Mouse (Mus musculus): ENCODE measurements at regions not wholly inside any gene's neighbourhood (a gene's known extent, or its start where the extent isn't known, plus 50 kb on each side); places are given as distances from the start of the nearest gene placed in this dataset.
"Not testable (repeated sequence)": the region's sequence is repeated elsewhere in the genome, so short reads cannot be mapped to it uniquely, and the experiment has no call there.

DNA sequence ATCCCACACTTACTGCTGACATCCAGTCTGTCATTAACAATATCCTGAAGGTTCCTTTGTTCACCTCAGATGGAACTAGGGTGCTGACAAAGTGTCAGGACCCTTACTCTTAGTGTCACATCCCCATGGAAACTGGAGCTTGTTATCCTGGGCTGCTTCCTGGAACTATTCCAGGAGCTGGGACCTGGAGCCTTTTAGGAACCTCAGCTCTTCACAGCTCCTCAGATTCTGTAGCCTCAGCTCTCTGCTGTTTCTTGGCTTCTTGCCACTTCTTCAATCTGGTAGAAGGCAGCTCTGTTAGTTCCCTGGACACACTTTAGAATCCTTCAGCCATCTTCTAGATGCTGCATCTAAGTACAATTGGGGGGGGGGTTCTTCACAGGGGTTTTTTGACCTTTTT, 157.3 kb upstream of the Slc13a1 start:
- Histone ChIP-seq H3K4me3 (ENCODE audit: insufficient read depth, low read length) (no peak overlapping the region), H3K27ac (ENCODE audit: insufficient read depth, low read length) (peak overlapping the region; percentile 77), H3K4me1 (ENCODE audit: control insufficient read depth, insufficient read depth, low read length) (peaks cover 5% of the 10 kb centered on the region; the same call in 1 of the 2 replicates)
- TF ChIP-seq POLR2A (IDR thresholded peaks at IDR 0.05; ENCODE audit: extremely low read depth, insufficient read depth, low read length) (no peak), CTCF (IDR thresholded peaks at IDR 0.05; ENCODE audit: extremely low read depth, insufficient read depth, low read length) (no peak)

DNA sequence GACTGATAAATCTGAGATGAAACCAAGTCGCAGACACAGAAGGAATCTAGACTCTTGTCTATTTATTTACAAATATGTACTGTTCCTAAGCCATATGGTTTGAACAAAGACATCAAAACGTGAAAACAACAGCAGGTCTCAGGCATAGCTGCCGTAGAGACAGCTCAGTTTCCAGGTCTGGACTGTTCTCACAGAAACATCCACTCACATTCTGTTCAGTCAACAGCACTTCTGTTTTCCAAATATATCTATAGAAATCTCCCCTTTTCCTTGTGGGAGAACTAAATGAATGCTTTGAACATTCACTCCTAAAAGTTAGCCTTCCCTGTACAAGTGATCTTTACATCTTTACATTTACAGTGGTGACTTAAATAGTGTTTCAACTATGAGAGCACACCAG, 156.8 kb upstream of the Slc13a1 start:
- peak overlapping the region; percentile 77 for H3K27ac ChIP-seq (ENCODE audit: insufficient read depth, low read length)
- H3K4me3 ChIP-seq (ENCODE audit: insufficient read depth, low read length) = no peak overlapping the region
- TF ChIP-seq CTCF (IDR thresholded peaks at IDR 0.05; ENCODE audit: extremely low read depth, insufficient read depth, low read length) = no peak
- TF ChIP-seq POLR2A (IDR thresholded peaks at IDR 0.05; ENCODE audit: extremely low read depth, insufficient read depth, low read length) = no peak
- peaks cover 5% of the 10 kb centered on the region; the same call in 1 of the 2 replicates for H3K4me1 ChIP-seq (ENCODE audit: control insufficient read depth, insufficient read depth, low read length)

DNA sequence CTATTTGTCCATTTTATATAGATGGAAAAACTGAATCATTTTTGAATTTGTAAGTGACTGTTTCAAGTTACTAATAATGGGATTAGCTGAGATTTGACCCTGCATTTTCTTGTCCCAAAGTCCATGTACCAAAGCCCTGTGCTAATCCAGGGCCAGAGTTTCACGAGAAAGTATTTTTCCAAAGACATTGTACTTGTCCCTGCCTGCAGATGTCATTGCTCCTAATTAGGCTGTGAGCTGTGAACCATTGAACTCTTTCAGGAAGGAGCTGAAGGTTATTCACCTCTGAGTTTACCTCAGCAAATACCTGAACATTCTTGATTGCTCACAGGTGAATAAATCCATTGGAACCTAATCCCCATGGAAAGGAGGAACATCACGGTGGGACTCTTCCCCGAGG, 154.5 kb upstream of the Slc13a1 start:
- TF ChIP-seq POLR2A (IDR thresholded peaks at IDR 0.05; ENCODE audit: extremely low read depth, insufficient read depth, low read length) (no peak), CTCF (IDR thresholded peaks at IDR 0.05; ENCODE audit: extremely low read depth, insufficient read depth, low read length) (no peak)
- Histone ChIP-seq H3K4me1 (ENCODE audit: control insufficient read depth, insufficient read depth, low read length) (peaks cover 5% of the 10 kb centered on the region; the same call in 1 of the 2 replicates), H3K4me3 (ENCODE audit: insufficient read depth, low read length) (no peak overlapping the region), H3K27ac (ENCODE audit: insufficient read depth, low read length) (no peak overlapping the region)

DNA sequence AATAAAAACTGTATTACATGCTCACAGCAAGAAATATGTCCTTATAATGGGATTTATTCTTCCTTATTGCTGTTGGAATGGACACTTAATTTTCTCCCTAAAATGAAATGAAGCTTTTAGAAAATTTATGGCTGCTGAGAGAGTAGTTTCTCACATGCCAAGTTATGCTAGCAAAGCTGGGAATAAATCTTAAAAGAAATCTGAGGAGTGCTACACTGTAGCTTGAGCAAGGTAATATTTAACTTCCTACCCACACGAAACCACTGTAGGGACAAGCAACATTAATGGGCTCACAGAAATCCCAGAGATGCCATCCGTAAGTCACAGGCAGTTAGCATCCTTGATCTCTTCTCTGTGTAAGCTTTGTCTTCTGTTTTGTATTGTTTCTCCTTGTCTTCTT, 151.0 kb upstream of the Slc13a1 start:
- no peak for TF ChIP-seq POLR2A (IDR thresholded peaks at IDR 0.05; ENCODE audit: extremely low read depth, insufficient read depth, low read length)
- Histone ChIP-seq H3K4me1 (ENCODE audit: control insufficient read depth, insufficient read depth, low read length) (no peaks in the 10 kb centered on the region), H3K4me3 (ENCODE audit: insufficient read depth, low read length) (no peak overlapping the region), H3K27ac (ENCODE audit: insufficient read depth, low read length) (no peak overlapping the region)

DNA sequence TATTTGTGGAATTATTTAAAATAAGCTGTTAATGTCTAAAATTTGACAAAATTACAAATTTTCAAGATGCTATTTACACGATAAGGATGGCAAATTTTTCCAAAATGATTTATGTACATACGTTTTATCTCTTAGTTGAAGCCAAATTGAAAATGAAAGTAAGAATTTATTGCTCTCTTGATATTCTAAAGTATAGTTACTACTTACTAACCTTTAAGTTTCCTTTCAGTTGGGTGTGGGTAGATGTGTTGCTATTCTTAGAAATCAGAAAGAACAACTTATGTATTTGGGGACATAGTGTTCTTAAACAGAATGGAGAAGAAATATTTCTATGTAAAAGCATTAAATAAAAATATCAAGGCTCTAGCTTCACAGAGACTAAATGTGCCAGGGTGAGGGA, 142.8 kb upstream of the Slc13a1 start:
- Histone ChIP-seq H3K27ac (ENCODE audit: insufficient read depth, low read length) (no peak overlapping the region), H3K4me1 (ENCODE audit: control insufficient read depth, insufficient read depth, low read length) (no peaks in the 10 kb centered on the region), H3K4me3 (ENCODE audit: insufficient read depth, low read length) (no peak overlapping the region)
- TF ChIP-seq CTCF (IDR thresholded peaks at IDR 0.05; ENCODE audit: extremely low read depth, insufficient read depth, low read length) (no peak), POLR2A (IDR thresholded peaks at IDR 0.05; ENCODE audit: extremely low read depth, insufficient read depth, low read length) (no peak)

DNA sequence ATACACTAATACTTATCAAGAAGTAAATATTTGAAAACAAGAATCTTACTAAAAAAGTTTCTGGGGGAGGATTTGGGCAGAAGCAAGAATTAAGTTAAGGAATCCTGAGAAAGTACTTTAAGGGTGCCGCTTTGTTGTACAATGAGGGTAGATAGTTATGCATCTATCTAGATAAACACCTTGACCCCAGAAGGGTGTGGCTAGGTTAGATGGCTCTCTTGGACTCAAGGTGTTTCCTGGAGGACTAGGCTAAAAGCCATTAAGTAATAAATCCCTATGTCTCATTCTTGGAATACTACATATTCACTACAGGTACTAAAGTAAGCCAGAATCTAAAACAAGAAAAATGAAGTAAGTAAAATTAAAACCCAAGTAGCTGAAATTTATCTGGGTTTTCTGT, 141.9 kb upstream of the Slc13a1 start:
- no peaks in the 10 kb centered on the region for H3K4me1 ChIP-seq (ENCODE audit: control insufficient read depth, insufficient read depth, low read length)
- H3K27ac ChIP-seq (ENCODE audit: insufficient read depth, low read length) = no peak overlapping the region
- H3K4me3 ChIP-seq (ENCODE audit: insufficient read depth, low read length) = no peak overlapping the region
- no peak for TF ChIP-seq CTCF (IDR thresholded peaks at IDR 0.05; ENCODE audit: extremely low read depth, insufficient read depth, low read length)

DNA sequence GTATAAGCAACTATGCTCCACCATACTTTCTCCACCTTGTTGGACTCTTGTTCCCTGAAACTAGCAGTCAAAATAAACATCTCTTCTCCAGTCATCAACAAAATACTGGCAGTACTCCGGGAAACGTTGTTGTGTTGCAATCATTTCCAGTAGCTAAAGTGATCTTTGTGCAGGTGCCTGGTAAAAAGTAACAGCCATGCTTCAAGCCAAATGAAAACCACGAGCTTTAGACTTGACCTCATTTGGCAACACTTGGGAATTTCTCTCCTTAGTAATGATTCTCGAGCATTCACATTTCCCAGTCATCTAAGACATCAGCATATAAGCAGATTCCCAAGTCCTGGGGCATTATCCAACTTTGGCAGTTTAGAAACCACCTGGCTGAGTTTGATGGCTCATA, 133.8 kb upstream of the Slc13a1 start:
- H3K4me3 ChIP-seq (ENCODE audit: insufficient read depth, low read length) = no peak overlapping the region
- H3K4me1 ChIP-seq (ENCODE audit: control insufficient read depth, insufficient read depth, low read length) = no peaks in the 10 kb centered on the region
- no peak for TF ChIP-seq POLR2A (IDR thresholded peaks at IDR 0.05; ENCODE audit: extremely low read depth, insufficient read depth, low read length)
- TF ChIP-seq CTCF (IDR thresholded peaks at IDR 0.05; ENCODE audit: extremely low read depth, insufficient read depth, low read length) = no peak
- no peak overlapping the region for H3K27ac ChIP-seq (ENCODE audit: insufficient read depth, low read length)

DNA sequence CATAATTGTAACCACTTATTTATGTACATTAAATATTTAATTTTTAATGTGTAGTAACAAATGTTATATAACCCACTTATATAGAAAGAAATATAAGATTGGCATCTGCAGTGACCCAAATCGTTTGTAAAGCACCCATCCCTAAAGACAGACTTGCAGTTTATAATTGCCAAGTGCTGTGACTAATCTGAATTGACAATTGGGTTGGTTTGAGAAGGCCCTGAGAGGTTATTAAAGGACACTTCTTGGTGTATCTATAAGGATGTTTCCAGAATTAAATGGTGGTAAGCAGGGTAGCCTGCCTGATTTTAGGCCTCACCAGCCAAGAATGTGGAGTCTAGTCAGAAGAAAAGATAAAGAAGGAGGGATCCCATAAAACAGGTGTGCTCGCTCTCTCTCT, 133.3 kb upstream of the Slc13a1 start:
- H3K4me3 ChIP-seq (ENCODE audit: insufficient read depth, low read length) = no peak overlapping the region
- H3K27ac ChIP-seq (ENCODE audit: insufficient read depth, low read length) = no peak overlapping the region
- H3K4me1 ChIP-seq (ENCODE audit: control insufficient read depth, insufficient read depth, low read length) = no peaks in the 10 kb centered on the region
- no peak for TF ChIP-seq POLR2A (IDR thresholded peaks at IDR 0.05; ENCODE audit: extremely low read depth, insufficient read depth, low read length)
- TF ChIP-seq CTCF (IDR thresholded peaks at IDR 0.05; ENCODE audit: extremely low read depth, insufficient read depth, low read length) = no peak

DNA sequence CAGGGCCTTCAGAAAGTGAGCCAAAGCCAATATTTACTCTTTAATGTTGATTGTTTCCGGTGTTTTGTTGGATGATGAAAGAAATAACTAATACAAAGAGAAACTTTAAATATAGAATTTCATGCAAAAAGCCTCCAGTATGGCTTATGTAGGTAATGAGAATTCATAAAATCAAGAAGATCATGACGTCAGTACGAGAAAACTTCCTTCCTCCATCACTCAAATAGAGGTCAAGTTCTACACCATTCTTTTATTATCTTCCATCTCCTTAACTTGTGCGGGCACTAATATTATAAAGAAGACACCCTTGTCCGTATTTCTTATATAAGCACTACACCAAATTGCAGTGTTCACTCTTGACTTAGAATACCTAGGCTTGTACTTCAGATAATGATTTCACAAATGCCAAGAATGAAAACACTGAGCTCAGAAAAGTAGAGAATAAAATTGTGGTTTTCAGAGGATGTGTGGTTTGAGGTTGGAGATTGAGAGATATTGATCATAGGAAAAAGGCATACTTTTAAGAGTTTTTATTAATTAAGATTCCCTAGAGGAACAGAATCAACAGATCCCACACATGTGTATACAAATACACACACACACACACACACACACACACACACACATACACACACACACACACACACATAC, 130.8 kb upstream of the Slc13a1 start:
- Histone ChIP-seq H3K4me3 (ENCODE audit: insufficient read depth, low read length) (no peak overlapping the region), H3K27ac (ENCODE audit: insufficient read depth, low read length) (no peak overlapping the region), H3K4me1 (ENCODE audit: control insufficient read depth, insufficient read depth, low read length) (no peaks in the 10 kb centered on the region)
- TF ChIP-seq CTCF (IDR thresholded peaks at IDR 0.05; ENCODE audit: extremely low read depth, insufficient read depth, low read length) (no peak), POLR2A (IDR thresholded peaks at IDR 0.05; ENCODE audit: extremely low read depth, insufficient read depth, low read length) (no peak)

DNA sequence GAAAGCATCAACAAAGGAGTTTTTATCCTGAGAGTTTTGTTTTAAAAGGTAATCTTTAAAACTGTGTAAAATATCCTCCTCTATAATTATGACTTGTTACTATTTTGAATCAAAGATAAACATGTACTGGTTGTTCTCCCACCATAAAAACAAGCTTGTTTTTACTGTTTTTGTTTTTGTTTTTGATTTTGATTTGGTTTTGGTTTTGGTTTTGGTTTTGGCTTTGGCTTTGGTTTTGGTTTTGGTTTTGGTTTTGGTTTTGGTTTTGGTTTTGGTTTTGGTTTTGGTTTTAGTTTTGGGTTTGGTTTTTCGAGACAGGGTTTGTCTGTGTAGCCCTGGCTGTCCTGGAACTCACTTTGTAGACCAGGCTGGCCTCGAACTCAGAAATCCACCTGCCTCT, 120.9 kb upstream of the Slc13a1 start:
- H3K4me3 ChIP-seq (ENCODE audit: insufficient read depth, low read length); H3K4me1 ChIP-seq (ENCODE audit: control insufficient read depth, insufficient read depth, low read length); H3K27ac ChIP-seq (ENCODE audit: insufficient read depth, low read length): not testable (repeated sequence)

DNA sequence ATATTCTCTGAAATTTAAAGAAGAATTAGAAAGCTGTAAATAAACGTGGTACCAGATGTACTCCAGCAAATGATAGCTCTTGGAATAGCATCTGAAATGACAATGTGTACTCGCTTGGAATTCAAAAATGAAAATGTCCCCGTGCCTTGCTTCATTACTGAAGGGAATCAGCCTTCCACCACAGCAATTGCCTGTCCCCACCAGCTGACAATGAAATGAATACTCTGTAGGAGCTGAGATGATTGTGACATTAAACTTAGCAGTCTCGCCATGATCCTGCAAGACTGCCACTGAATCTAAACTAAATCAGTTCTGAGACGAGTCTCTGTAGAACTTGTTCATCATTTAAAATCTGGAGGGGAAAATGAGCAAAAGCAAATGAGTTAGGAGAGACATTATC, 104.9 kb upstream of the Slc13a1 start:
- no peak overlapping the region for H3K4me3 ChIP-seq (ENCODE audit: insufficient read depth, low read length)

More for the DNA sequence above, 104.9 kb upstream of the Slc13a1 start:
- H3K4me1 ChIP-seq (ENCODE audit: control insufficient read depth, insufficient read depth, low read length) = no peaks in the 10 kb centered on the region
- TF ChIP-seq CTCF (IDR thresholded peaks at IDR 0.05; ENCODE audit: extremely low read depth, insufficient read depth, low read length) = no peak
- TF ChIP-seq POLR2A (IDR thresholded peaks at IDR 0.05; ENCODE audit: extremely low read depth, insufficient read depth, low read length) = no peak
- H3K27ac ChIP-seq (ENCODE audit: insufficient read depth, low read length) = no peak overlapping the region
